Mouse (Mus musculus) gastrocnemius, adult 18-20 months (tissue): ENCODE results near the gene Ift43. TPM values are rescaled to one million over a fixed set of nuclear protein-coding genes. Genes with fewer than 3 reads are reported as not detected.

Source experiments
- DNase-seq: peaks from one replicate; pipeline ENCODE4 v3.0.0; 2021; ENCODE audit warnings: low spot score
- total RNA-seq, 2 experiments: library from RNA; stranded (reverse); gene quantifications; 2 replicates each; pipeline ENCODE4 v1.2.3; 2021

Gene Ift43
- total RNA-seq, 2 experiments from 2014 or later: 10.5 to 12.7 TPM

DNA sequence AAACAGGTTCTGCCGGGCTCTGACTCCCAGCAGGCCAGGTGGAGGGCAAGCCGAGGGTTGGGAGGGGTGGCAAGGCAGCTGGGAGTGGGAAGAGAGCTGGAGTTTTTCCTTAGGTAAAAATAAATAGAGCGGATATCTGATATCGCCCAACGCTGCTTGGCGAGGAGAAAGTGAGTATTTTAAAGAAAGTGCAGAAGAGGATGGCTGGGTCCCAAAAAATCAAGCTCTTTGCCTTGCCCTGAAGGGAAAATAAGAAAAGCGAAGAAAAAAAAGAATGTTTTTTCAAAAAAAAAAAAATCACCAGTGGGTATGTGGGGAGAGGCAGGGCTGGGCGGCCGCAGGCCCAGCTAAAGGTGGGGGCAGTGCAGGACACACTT lies 4.2 kb upstream of the Ift43 start:
- no peak for DNase-seq

DNA sequence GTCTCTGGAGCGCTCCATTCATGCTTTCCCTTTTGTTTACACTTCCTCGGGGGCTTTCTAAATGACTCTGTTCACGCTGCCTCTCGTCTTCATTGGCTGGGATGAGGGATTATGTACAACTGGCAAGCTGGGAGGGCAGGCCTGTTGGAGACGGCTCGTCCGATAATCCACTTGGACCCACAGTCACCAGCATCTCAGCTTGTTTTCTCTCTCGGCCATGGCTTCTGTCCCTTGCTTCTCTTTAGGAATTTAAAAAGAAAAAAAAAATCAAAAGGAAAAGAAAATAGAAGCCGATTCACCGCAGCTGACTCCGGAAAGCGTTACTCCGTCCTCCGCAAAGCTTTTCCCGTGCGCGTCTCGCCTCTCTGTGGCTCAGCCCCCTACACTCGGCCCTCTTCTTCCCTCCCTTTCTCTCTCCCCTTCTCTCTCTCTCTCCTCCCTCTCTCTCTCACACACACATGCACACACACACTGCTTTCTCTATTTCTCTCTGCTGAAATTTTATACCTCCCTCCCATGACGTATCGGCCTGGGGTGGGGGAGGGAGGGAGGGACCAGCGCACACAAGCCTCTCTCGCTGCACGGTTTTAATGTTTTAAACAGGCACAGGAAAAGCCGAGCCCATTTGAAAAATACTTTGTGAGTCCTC lies 3.7 kb upstream of the Ift43 start, which contains the start of gene Tgfb3:
Tgfb3 (minus strand) TSS at position 489 of the 649 bp plus-strand sequence.
- DNase-seq: peak; percentile 75

DNA sequence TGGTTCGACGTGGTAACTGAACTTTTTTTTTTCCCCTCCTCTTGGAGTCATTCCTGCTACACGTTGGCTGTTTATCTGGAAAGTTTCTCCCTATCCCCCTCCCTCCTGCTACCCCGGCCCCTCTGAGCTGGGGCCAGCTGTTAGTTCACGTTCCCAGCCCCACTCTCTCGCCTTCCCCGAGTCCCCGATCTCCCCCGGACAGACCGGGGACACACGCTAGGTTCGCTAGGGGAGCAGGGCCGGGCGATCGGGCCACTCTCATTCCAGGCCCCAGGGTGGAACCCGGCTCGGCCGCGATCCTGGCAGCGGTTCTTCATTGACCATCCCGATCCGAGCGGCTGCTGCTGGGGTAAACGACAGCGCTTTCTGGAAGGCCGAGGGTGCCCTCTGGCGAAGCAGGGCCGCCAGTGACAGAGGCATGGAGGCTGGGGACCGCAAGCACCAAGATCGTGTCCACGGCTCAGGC lies 3.1 kb upstream of the Ift43 start:
- peak; percentile 95 for DNase-seq

DNA sequence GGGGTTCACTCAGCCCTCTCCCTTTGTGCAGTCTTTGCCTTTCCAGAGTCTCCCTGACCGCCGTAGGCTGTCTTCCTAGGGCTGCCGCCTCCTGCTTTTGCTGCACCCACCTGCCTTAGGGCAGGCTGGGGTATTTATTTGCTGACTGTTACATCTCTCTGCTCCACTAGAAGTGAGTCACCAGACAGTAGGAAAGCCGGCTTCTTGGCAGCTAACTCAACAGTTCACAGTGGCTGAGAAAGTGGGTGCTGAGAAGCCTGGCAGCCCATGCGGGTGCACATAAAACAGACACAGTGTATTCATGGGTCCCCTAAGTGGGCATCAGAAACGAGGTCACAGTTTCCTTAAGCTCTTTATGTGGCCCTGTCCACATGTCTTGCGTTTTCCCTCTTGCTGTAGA lies 3.5 kb downstream of the Ift43 start:
- DNase-seq: no peak

DNA sequence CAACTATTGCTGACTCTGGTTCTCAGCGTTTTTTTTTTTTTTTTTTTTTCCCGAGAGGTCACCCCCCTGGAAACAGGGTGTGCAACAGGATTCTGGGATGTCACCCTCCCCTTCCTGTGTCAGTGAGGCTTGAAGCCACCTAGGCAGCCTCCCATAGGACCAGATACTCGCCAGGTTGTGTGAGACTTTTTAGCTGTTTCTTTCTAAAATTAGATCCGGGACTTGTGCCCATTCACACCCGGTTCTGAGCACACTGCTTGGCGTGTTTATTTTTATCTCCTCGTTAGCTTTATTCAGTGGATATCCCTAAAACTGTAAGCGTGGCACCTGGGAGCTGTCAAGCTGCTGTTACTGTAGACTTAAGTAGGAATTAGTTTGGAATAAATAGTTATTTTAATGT lies 4.2 kb downstream of the Ift43 start:
- DNase-seq: peak; percentile 49

DNA sequence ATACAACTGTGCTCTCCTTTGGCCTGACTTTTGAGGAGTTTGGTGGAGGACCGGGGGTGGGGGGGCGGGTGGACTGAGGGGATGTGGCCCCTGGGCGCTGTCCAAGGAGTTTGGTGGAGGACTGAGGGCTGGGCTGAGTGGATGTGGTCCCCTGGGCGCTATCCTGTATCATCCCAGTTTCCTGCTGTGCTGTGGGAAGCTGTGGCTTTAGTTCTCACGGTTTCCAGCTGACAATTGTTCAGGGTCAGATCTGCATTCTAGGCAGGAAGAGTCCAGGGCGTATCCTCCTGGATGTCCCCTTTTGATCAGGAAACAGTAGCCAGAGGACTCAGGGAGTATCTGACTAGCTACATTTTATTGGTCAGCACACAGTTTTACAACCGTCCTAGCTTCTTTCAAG lies 5.7 kb downstream of the Ift43 start:
- DNase-seq: peak; percentile 32

DNA sequence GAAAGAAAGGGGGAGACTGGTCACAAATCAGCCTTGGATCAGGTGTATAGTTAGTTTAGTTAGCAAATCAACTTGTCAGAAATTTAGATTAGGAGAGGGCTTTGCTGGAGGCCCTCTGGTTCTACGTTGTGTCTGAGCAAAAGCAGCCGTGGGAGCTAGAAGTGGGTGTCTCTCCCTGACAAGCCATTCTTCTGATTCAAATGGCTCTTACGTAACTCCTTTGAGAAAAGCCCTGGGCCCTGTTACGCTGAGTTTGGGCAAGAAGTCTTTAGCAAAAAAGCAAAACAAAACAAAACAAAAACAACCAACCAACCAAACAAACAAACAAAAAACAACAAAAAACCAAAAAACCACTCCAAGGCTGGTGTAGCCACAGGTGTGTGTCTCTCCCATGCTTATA lies 8.4 kb downstream of the Ift43 start:
- DNase-seq: no peak

DNA sequence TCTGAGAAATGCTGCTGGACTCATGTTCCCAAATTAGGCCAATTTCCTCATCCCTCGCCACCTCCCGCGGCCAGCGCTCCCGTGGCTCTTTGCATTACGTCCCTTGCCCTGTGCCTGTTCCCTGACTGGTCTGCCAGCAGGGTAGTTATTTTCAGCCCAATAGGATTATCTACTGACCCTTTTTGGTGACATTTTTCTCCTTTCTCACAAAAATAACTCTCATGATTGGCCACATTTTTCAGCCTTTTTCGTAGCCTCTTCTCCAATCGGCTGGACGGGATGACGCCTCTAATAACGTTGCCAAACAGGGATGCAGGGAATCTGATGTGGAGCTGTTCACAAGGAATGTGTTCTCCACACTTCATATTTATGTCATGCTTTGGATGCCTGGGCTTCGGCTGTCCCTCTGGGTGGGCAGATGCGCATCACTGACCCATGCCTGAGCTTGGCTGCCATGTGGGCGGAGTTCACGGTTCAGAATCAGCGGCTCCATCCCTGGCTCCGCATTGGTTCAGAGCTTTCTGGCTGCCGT lies 9.3 kb downstream of the Ift43 start:
- peak; percentile 67 for DNase-seq

DNA sequence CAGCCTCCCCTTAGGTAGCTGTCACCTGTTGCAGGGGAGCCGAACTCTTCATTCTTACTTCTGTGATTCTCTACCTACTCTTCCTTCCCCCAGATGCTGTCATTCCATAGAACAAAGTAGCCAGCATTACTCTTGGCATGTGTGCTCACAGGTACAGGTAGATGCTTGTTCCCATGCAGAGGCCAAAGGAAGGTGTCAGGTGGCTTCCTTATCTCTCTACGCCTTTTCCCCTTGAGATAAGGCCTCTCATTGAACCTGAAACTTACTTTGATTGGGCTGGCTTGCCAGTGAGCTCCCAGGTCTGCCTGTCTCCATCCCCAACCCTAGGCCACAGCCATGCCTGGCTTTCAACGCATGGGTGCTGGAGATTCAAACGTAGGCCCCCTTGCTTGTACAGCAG lies 11.7 kb downstream of the Ift43 start:
- no peak for DNase-seq

DNA sequence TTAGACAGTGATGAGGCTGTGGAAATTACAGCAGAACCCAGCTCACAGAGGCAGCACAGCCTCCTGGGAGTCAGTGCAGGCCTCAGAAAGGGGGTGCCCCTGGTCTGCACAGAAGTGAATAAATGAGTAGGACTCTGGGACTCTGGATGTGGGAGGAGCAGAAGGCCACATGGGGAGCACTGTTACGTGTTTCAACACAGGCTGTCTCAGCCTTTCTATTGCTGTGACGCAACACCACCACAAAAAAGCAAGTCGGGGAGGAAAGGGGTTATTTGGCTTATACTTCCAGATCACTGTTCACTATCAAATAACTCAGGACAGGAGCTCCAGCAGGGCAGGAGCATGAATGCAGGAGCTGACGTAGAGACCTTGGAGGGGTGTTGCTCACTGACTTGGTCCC lies 13.5 kb downstream of the Ift43 start:
- no peak for DNase-seq

DNA sequence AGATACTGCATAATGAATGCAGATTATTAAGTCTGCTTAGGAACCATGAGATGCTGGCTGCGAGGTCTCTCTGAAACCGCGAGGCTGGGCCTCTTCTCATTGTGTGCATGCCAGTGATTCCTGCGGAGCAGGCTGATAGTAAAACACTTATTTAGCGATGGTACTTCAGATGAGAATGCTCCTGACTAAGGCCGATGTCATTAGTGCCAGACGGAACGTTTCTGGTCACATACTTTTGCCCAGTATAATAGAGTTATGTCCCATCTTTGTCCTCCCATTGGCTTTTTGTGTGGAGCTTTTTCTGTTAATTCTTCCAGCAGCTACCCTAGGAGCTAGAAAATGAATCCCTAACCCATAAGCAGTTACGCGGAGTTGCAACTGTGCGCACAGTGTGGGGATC lies 15.4 kb downstream of the Ift43 start:
- DNase-seq: no peak

DNA sequence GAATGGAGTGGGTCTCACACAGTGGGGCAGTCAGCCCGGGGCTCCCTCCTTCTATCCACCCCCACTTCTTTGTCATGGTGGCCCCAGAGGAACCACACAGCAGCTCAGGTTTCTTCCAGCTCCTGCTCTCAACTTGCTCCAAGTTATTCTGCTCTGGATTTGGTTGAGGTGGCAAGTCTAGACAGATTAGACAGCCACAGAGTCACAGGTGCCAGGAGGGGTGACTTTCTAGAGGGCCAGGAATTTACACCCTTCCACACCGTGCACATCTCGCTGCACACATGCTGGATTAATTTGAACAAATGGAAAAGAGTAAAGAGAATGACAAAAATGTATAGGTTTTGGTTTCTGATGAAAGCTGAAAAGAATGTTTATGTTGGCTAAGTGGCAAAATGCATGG lies 18.4 kb downstream of the Ift43 start:
- DNase-seq: no peak

DNA sequence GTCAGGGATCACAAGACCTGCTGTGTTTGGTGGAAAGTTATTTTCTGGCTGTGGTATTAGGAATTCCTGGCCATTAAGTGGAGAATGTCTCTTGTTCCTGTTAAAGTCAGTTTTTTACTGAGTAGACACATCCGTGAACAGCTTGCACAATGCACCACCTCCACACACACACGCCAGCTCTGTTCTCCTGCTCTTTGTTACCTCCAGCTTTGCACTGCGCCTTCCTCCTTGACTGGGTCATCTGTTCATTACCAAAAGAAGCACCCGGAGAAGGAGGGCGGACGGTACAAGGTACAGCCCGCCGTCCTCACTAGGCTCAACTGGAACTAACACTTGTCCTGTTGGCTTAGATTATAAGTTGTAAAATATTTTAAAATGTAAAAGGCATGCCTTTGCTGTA lies 20.3 kb downstream of the Ift43 start:
- DNase-seq: no peak

DNA sequence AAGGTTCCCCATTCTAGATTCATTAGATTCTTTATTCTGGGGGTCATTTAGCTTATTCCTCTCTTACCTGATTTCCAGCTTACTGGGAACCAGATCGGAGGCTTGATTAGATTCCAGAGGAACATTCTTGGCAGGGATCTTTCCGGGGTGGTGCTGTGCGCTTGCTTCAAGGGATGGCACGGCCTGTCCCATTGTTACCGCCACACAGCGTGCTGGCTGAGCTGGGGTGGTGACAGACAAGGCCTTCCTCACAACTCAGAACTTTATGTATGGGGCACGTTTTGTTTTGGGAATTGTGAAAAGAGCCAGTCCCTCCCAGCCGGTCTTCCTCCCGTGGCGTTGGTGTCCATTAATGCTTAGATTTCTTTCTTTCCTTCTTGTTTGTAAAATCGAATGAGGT lies 21.1 kb downstream of the Ift43 start:
- no peak for DNase-seq

DNA sequence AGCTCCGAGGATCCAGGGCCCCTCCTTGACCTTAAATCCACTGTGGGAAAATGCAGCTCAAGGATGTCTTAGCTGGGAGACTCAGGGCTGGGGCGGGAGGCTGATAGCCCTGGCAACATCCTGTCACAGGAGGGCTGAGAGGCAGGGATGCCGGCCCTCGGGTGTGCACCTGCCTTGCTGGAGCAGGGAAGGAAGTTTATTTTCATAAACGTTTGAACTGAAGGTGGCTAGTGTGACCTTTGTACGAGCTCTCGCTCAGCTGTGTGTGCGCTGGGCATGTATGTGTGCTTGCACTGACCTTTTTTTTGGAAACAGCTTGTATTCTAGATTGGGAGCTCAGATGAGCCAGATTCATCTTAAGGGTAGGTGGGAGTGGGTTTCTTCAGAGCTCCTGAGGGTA lies 21.5 kb downstream of the Ift43 start:
- DNase-seq: no peak

DNA sequence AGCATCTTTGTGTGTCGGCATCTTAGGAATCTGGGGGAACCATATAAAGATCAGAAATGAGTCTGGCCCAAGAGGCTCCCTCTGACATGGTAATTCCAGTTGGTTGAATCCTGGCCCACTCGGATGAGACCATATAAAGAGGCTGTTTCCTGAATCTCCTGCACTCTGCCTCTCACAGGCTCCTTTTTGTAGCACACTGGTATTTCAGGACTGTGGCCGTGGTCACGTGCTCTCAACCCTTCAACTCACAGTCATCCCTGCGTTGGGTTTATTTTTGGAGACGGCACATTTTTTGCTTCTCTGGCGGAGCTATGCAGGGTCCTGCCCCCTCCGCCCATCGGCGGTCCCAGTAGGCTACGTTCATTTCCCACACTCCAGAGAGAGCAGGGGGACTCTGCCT lies 22.0 kb downstream of the Ift43 start:
- no peak for DNase-seq

DNA sequence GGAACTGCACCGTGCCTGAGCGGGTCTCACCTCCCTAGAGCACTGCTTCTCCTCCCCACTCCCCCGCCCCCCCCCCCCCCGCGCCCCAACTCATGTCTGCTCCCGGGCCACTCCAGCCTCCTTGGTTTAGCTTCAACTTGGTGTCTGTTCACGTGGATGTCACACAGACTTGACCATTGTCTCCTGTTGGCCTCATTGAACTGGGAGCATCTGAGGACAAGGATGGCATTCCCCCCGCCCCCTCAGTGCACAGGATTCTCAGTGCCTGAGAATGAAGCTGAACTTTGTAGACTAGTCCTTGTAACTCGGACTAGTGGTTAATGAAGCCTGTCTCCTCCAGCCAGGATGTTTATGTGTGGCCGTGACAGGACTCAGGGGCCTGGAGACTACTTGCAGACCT lies 23.2 kb downstream of the Ift43 start:
- DNase-seq: no peak

DNA sequence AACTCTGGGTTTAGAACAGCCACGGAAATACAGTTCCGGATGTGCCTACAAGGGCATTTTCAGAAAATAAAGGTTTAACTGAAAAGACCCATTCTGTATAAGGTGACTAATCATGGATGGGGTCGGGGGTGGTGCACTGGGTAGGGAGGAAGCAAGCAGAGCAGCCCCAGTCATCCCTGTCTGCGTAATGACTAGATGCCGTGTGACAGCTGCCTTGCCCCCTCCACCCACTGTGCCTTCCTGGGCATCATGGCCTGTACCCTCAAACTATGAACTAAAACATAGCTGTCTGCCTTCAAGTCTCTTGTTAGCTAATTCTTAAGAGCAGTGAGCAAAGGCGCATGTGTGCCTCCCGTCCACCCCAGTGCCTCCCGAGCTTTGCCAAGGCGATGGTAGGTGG lies 23.7 kb downstream of the Ift43 start:
- DNase-seq: no peak

DNA sequence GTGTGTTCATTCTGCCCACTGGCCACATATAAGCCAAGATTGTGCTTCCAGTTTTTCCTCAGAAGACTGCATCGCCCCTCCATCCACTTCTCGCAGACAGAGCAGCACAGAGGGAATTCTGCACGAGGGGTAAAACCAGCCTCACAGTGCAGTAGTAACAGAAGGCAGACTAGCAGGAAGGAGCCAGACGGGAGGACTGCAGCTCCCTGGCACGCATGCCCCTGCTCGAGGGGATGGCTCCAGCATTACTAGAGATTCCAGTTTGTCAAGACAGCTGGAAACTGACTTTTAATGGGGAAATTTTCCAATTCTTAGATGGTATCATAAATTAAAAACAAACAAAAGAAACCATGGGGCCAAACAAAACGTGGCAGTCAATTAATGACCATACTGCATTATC lies 25.3 kb downstream of the Ift43 start:
- no peak for DNase-seq

DNA sequence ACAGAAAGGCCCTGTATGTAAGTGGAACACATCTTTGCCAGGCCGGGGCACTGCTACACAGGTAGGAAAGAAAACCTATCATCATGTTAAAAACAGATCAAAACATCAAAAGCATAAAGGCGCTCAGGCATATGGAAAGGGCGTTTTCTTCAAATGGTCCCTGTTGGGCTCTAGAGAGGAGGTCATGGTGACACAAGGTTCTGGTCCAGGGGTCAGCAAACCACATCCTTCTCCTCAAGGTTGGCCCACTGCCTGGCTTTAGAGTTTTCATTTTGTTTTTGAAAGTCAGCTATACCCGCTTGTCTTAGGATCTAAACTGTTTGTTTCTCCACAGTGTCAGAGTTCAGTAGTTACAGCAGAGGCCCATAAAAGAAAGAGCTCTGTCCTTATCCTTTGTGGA lies 27.2 kb downstream of the Ift43 start:
- DNase-seq: no peak

DNA sequence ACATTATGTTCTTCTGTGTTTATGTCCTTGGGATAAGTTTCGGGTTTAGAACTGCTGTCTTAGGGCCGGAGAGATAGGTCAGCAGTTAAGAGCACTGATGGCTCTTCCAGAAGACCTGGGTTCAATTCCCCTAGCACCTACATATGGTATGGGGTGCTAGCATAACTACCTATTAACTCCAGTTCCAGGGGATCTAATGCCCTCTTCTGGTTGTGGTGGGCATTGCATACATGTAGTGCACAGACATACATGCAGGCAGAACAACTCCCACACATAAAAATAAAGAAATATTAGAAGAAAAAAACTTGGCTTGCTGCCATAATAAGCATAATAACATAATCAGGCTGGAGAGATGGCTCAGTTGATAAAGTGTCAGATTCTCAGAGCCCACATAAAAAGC lies 28.3 kb downstream of the Ift43 start:
- DNase-seq: peak; percentile 30

DNA sequence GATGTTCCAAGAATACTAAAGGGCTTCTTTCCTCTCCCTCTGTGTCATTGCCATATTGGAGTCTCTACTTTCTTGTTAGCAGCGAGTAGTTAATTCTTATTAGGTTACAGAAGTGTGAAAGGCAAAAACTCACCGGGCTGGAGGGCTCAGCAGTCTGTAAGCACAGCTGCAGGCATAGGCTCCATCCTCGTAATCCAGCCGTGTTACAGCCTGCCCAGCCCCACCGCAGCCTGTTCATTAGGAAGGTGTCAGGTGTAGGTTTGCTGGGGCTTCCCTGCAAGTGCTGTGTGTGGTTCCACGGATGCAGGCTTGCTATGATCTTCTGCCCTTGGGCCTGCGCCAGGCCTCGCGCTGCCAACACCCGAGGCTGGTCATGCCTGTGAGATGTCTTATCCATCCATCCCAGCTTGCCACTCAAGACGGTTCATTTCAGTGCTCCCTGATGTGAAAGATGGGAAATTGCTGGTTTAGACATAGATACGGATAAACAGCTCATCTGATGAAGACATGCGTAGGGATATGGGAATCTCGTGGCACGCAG lies 34.0 kb downstream of the Ift43 start:
- no peak for DNase-seq

DNA sequence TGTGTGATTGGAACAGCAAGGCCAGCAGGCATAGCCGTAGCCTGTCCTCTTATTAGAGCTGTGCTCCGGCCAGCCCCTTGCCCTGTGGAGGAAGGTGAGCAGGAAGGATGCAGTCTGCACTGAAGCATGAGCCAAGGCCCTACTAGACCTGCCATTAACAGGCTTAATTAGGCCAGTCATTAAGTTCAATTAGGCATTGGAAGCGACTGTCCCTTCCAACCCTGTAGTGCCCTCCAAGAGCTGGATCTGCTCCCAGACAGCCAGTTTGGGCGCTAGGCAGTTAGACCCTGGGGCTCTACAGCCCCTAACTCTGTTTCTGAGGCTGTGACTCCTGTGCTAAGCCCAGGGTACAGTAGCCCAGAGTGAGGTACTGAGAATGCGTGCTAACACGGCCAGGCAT lies 41.7 kb downstream of the Ift43 start:
- DNase-seq: no peak

DNA sequence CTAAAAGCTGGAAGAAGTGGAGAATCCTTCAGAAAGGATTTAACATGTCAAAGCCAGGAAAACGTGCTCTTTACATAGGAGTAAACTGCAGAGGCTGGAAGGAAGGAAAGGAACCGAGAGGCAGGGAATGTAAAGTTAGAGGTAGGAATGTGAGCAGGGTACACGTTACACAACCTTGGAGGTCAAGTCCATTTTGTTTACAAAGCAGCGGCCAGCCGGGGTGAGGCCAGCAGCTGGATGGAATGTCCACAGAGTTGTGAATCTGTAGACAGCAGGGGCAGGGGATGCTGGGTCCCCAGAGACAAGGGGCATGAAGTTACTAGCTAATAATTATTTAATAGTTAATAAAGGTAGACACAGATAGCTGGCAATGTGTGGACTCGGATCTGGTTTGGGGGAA lies 45.8 kb downstream of the Ift43 start:
- peak; percentile 53 for DNase-seq
